Mouse (Mus musculus): ENCODE results near the gene Sipa1l2.

DNA sequence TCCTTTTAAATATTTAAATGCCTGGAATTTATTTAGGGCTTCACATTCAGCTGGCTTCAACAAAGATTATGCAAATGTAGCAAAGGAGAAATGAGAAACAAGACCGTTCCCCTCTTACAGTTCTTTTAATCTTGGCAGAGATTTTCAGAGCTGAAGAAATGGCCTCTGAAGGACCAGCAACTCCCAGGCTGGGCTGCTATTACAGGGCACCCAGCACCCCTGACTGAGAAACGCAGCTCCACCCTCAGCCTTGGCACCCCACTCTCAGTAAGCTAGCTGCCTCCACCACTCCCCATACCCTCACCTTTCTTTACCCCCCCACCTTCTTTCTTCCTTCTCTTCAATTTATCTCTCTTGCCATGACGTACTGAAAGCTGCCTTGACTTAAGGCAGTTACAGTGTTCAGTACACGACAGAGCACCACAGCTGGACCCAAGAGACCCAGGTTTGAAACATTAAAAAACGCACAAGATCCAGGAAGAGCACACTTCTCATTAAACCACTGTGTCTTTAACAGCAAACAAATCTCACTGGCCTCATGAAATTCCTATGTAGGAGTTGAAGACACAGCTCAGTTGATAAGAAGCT is 10.4 kb downstream of the Sipa1l2 start:
- TF ChIP-seq CTCF (IDR thresholded peaks at IDR 0.05; ENCODE audit: low read depth, low read length) (no peak), TAL1 (conservative IDR thresholded peaks at IDR 0.05; ENCODE audit: low read depth, low read length) (no peak), GATA2 (IDR thresholded peaks at IDR 0.05; ENCODE audit: borderline replicate concordance, low read depth, low read length) (no peak)
